Mouse (Mus musculus): ENCODE results near the gene Nfe2l3.
"Not testable (repeated sequence)": the region's sequence is repeated elsewhere in the genome, so short reads cannot be mapped to it uniquely, and the experiment has no call there.

Nfe2l3 gene

GRCm38 (mm10) chr6:51452927-51453503, 20.5 kb downstream of the Nfe2l3 start:
- no peak for DNase-seq

- DNase-seq = no peak
Observed at GRCm38 (mm10) chr6:51454949-51455348, 22.5 kb downstream of the Nfe2l3 start.

GRCm38 (mm10) chr6:51456198-51456597, 23.7 kb downstream of the Nfe2l3 start:
- DNase-seq = no peak

- no peak for DNase-seq
Observed at GRCm38 (mm10) chr6:51457283-51457682, 24.8 kb downstream of the Nfe2l3 start.

- no peak for DNase-seq
Observed at GRCm38 (mm10) chr6:51457770-51458387, 25.4 kb downstream of the Nfe2l3 start.

- DNase-seq = peak in 1 of 2 experiments; percentile 12
Observed at GRCm38 (mm10) chr6:51458925-51459312, 26.4 kb downstream of the Nfe2l3 start.

- no peak for DNase-seq
Observed at GRCm38 (mm10) chr6:51459313-51460020, 27.0 kb downstream of the Nfe2l3 start.

- DNase-seq = no peak
Observed at GRCm38 (mm10) chr6:51460021-51460360, 27.5 kb downstream of the Nfe2l3 start.

- no peak for DNase-seq
Observed at GRCm38 (mm10) chr6:51460363-51460762, 27.9 kb downstream of the Nfe2l3 start.

GRCm38 (mm10) chr6:51467649-51468048, 35.2 kb downstream of the Nfe2l3 start:
- DNase-seq = no peak

GRCm38 (mm10) chr6:51468891-51469561, 36.6 kb downstream of the Nfe2l3 start:
- peak; percentile 77 to 84 for DNase-seq

- DNase-seq = peak; percentile 98 to 99
Observed at GRCm38 (mm10) chr6:51469715-51470310, 37.3 kb downstream of the Nfe2l3 start, which contains the start of gene Hnrnpa2b1. Gene Hnrnpa2b1 (minus strand): TSS chr6:51469894.

GRCm38 (mm10) chr6:51470311-51471178, 38.1 kb downstream of the Nfe2l3 start, which contains the start of gene Cbx3:
Gene Cbx3 (plus strand): TSS chr6:51470360.
- DNase-seq = peak; percentile 80 to 95

GRCm38 (mm10) chr6:51471179-51471505, 38.7 kb downstream of the Nfe2l3 start:
- DNase-seq = no peak

GRCm38 (mm10) chr6:51471782-51472181, 39.3 kb downstream of the Nfe2l3 start:
- no peak for DNase-seq

GRCm38 (mm10) chr6:51472213-51472612, 39.7 kb downstream of the Nfe2l3 start:
- no peak for DNase-seq

GRCm38 (mm10) chr6:51479136-51479731, 46.8 kb downstream of the Nfe2l3 start:
- DNase-seq = no peak

- DNase-seq = no peak
Observed at GRCm38 (mm10) chr6:51481548-51481947, 49.1 kb downstream of the Nfe2l3 start.

- DNase-seq = no peak
Observed at GRCm38 (mm10) chr6:51483861-51484260, 51.4 kb downstream of the Nfe2l3 start.

- not testable (repeated sequence) for DNase-seq
Observed at GRCm38 (mm10) chr6:51484556-51484955, 52.1 kb downstream of the Nfe2l3 start.

- DNase-seq = no peak
Observed at GRCm38 (mm10) chr6:51485646-51486045, 53.2 kb downstream of the Nfe2l3 start.

Data from lung, postnatal 4 days (tissue).